Mouse (Mus musculus): ENCODE results near the gene Evx2.

Evx2 gene

GRCm38 (mm10) chr2:74663291-74663925, 4.1 kb upstream of the Evx2 start:
- no peak for DNase-seq

GRCm38 (mm10) chr2:74661685-74662084, 2.3 kb upstream of the Evx2 start:
- no peak for DNase-seq

GRCm38 (mm10) chr2:74660421-74661375, 1.3 kb upstream of the Evx2 start:
- no peak for DNase-seq

DNA sequence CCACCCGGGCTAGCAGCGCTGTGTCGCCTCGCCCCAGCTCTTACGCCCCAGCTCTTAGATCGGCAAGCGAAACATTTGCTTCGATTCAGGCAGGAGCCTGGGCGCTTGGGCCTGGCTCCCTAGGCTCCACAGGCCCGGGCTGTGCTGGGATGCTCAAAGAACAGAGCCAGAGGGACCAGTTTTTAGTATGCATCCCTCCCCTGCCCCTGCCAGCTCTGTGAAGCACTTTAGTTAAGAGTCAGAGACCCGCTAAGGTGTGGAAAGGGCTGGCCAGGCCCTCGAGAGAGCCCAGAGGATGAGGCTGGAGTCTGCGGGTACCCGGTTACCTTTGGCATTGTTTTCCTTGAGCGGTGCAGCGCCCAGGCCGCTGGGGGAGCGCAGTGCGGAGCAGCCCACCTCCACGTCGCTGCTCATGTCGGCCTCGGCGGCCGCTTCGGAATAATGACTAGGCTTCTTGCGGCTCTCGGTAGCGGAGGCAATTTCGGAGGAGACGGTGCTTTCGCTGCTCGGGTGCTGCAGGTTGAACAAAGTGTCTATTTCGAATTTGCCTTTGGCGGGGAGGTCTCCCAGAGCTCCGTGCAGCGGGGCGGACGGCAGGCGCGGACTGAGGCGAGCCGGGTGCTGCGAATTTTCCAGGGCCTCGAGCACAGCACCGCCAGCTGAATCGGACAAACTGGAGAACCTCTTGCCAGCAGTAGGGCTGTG, 538 bp downstream of the Evx2 start:
- DNase-seq = no peak

DNA sequence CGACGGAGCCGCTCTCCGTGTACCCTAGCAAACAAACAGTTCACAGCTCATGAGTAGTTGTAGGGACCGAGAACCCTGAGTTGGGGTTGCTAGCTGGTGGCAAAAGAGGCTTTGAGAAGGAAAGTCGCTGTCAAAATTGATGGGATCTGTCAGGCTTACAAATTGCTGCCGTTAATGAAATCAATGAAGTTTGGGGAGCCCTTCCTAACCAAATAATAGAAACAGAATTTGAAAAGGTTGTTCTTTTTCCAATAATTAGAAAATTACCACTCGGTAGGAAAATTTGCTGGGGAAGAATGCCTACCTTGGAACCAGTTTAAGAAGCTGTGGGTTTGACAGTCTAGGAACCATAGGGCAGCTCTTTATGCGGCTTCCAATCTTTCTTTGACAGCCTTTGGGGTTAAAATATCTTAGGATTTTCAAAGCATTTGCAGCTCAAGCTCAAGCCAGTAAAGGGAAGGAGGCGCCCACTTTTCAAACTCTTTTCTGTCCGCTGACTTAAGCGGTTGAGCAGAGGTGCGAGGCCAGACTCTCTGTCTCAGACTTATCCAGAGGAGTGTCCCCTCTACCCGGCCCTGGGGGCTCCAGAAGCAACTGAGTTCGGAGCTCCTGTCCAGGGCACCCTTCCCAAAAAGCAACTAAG, 1.2 kb downstream of the Evx2 start:
- DNase-seq = no peak

- no peak for DNase-seq
Measured at GRCm38 (mm10) chr2:74657251-74658023, 1.9 kb downstream of the Evx2 start.

GRCm38 (mm10) chr2:74656632-74657021, 2.7 kb downstream of the Evx2 start:
- DNase-seq = no peak

DNA sequence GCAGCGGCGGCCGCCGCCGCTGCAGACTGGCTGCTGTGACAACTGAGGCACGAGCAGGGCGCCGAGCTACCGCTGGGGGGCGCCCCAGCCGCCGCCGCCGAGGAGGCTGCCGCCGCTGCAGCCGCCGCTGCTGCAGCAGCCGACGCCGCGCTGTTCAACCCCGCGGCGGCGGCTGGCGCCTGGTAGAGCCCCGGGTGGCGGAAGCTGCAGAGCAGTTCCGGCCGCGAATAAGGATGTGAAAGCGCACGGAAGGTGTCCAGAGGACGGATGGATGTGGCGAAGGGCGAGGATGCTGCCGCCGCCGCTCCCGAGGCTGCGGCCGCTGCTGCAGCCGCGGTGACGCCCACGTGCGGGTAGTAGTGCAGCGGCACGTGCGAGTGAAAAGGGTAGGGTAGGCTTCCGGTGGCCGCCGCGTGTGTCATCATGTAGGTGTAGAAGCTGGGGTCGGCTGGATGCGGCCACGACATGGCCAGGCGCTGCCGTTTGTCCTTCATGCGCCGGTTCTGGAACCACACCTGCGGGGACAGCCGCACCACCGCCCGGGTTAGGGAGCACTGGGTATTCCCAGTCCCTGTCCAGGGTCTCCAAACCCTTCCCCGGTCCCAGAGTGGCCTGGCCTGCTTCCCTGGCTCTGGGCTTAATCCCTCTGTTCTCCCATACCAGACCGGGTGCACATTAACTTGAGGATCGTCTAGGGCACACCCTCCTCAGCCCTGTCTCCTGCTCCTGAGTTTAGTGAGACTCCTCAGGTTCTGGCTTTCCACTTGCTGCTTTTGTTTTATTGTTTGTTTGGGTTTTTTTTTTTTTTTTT, 3.3 kb downstream of the Evx2 start:
- DNase-seq = no peak

- no peak for DNase-seq
Measured at GRCm38 (mm10) chr2:74655420-74655781, 4.0 kb downstream of the Evx2 start.

- DNase-seq = no peak
Measured at GRCm38 (mm10) chr2:74654743-74655419, 4.5 kb downstream of the Evx2 start.

DNA sequence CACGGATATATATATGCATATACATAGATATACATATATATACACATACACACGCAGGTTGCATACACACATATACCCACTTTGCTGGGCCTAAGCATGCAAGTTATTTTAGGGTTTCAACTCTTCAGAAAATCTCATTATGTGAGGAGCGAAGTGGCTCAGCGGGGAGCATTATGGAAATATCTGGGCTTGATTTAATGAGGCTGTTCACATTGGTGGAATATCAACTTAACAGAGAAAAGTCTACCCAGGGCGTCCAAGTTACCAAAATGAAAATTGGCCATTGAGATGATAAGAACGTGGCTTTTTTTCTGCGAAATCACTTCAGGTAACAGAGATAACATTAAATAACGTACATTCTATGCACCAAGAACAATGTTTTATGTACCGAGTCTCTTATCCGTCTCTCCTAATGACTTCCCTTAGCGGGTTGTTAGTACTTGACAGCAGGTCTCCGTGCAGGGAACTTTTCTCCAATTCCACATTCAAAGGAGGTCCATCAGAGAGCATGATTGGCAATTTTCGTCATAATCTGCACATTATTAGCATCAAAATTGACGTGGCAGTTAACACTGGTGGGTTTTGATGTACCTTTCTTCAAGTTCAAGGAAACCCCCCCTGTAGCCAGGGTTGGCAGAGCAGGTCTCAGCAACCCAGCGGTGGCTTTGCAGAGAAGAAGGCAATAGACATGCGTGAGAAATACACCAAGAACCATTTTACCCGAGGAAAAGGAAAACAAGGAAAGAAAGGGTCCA, 5.4 kb downstream of the Evx2 start:
- no peak for DNase-seq

- DNase-seq = no peak
Measured at GRCm38 (mm10) chr2:74652996-74653340, 6.4 kb downstream of the Evx2 start.

DNA sequence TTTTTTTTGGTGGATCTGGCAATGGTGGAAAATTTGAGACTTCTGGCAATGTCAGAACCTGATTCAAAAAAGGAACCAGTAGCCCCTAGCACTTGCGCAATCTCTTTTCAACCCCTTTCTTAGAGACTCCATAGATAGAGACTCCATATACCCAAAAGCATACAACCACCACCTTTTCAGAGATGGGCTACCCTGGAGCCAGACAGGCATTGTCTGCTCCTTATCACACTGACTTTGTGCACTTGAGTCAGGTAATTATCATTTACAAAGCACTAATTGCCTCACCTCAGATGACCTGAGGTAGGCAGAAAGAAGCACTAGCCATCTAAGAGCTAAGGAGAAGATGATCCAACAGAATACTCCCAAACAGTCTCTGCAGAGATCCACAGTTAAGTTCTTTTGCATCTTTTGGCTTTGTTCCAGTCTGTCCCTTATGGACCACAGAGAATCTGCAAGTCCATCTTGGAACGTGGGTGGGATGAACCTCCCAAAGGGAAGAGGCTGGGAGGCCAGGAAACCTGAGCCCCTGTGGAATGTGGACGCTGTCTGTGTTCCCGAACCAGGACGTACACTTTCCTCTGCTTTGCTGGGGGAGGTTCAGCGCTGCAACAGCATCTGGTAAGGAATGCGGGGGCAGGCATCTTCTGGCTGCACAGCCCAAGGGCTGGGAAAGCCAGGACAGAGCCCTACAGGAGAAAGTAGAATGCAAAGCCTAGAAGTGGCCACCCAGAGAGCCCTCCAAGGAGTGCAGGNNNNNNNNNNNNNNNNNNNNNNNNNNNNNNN, 12.1 kb downstream of the Evx2 start:
- no peak for DNase-seq

GRCm38 (mm10) chr2:74645631-74646030, 13.7 kb downstream of the Evx2 start:
- no peak for DNase-seq

DNA sequence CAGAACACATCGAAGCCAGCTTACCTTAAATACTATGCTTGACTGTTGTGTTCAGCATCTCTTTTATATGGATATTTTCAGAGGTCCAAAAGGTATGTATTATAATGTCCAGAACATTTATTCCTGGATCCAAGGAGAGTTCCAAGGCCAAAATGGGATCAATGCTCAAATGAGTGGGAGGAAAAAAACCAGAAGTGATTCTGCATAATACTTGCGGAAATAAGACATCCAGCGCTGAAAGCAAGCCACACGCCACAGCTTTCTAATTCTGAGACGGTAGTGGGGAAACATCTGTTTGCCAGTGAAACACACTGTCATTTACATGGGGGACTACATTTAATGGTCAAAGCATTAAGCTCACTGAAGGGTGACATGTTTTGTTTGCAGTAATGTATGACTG, 16.9 kb downstream of the Evx2 start:
- DNase-seq = no peak

- DNase-seq = no peak
Measured at GRCm38 (mm10) chr2:74635412-74635811, 23.9 kb downstream of the Evx2 start.

- DNase-seq = no peak
Measured at GRCm38 (mm10) chr2:74620368-74620767, 39.0 kb downstream of the Evx2 start.

- no peak for DNase-seq
Measured at GRCm38 (mm10) chr2:74619676-74620246, 39.6 kb downstream of the Evx2 start.

DNA sequence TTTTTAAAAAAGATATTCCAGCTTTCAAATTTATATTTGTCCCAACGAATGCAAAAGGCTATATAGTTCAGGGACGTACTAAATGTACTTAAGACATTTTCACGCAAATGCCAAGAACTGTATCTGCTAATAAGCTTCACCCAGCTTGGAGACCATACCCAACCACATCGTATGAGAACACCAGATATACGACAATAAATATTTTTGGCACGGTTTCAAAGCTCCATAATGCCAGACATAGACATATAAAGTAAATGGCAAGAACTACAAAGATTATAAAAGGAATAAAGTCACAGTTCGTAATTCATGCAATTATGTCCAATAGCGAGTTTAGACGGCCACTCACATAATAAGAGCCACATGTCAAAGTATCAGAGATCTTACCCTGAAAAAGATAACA, 41.7 kb downstream of the Evx2 start:
- no peak for DNase-seq

All from cerebellum, adult 9-11 months (tissue).